Mouse (Mus musculus): ENCODE results near the gene Nus1. TPM values are rescaled to one million over a fixed set of nuclear protein-coding genes. Genes with fewer than 3 reads are reported as not detected.

Nus1 gene
- polyA plus RNA-seq, 1 experiment from 2014 or later, result 15.7 TPM

DNA sequence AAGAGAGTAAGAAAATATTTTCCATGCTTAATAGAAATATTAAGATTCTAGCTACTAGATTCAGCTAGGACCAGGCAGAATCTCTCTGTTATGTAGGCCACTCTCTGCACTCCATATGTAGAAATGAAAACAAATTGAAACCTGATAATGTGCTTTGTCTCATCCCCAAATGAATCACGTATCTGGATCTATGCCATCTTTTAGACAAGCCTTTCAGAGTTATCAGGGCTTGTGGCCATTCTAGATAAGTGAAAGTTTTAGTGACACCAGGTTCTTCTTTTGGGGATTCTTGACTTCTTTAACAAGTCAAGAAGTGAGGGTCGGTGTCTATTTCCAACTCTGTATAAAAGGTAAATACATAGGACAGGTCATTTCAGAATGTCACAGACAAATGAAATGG, 18.6 kb upstream of the Nus1 start:
- 85% methylated on average over 2 of the region's 2 CpGs for WGBS
- ATAC-seq (ENCODE audit: insufficient number of reproducible peaks, low FRiP score, low TSS enrichment, low read depth) (no peak), DNase-seq (ENCODE audit: low spot score) (no peak)
- Histone ChIP-seq H3K4me3 (ENCODE audit: low read depth, low read length) (no peak overlapping the region), H3K36me3 (ENCODE audit: control insufficient read depth, insufficient read depth, low read length) (no peaks in the 10 kb centered on the region), H3K9ac (ENCODE audit: low read length) (no peak overlapping the region), H3K9me3 (ENCODE audit: control insufficient read depth, low read length) (no peaks in the 10 kb centered on the region), H3K4me2 (ENCODE audit: low read depth, severe bottlenecking) (no peak overlapping the region), H3K27me3 (ENCODE audit: control insufficient read depth, insufficient read depth, low read length) (no peaks in the 10 kb centered on the region), H3K4me1 (ENCODE audit: control insufficient read depth, insufficient read depth, low read length) (no peaks in the 10 kb centered on the region), H3K27ac (replicated peaks; ENCODE audit: low read depth, low read length) (no peak overlapping the region)

DNA sequence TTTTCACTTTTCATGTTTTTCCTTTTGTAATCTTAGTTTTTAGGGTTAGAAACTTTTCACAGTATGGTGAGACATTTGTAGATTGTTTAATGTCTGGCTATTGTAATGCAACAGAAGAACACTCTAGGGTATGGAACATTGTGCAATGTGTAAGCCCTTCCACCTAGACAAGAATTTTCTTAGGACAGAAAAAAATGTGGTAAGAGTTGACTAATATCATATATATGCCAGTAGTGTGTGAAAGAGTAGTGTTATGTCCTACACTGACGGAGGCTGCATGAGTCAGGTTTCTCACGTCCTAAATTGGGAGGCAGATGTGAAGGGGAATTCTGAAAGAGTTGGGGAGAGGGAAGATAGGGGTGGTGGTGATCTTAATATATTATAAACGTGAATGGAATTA, 17.6 kb upstream of the Nus1 start:
- Histone ChIP-seq H3K4me1 (ENCODE audit: control insufficient read depth, insufficient read depth, low read length) (no peaks in the 10 kb centered on the region), H3K4me3 (ENCODE audit: low read depth, low read length) (no peak overlapping the region), H3K9ac (ENCODE audit: low read length) (no peak overlapping the region), H3K27ac (replicated peaks; ENCODE audit: low read depth, low read length) (no peak overlapping the region), H3K4me2 (ENCODE audit: low read depth, severe bottlenecking) (no peak overlapping the region), H3K36me3 (ENCODE audit: control insufficient read depth, insufficient read depth, low read length) (no peaks in the 10 kb centered on the region), H3K27me3 (ENCODE audit: control insufficient read depth, insufficient read depth, low read length) (no peaks in the 10 kb centered on the region), H3K9me3 (ENCODE audit: control insufficient read depth, low read length) (no peaks in the 10 kb centered on the region)
- ATAC-seq (ENCODE audit: insufficient number of reproducible peaks, low FRiP score, low TSS enrichment, low read depth) (no peak), DNase-seq (ENCODE audit: low spot score) (no peak)
- WGBS, result 71% methylated on average over 3 of the region's 3 CpGs

DNA sequence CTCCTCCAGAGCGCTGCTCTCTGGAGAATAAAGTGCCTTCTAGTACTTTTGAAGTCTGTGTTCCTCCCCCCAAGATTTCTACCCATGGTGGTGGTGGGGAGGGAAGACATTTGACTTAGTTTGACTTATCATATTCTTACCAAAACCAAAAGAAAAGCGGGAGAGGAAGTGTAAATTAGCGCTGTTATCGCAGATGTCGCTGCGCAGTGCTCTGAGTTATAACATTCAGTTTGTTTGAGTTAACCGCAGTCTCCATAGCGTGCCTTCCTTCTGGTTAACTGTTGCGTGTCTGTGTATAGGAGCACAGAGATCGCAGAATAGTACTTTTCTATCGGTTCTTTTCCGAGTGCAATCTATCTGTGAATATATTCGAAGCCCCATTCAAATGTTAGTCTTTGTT, 12.2 kb upstream of the Nus1 start:
- no peaks in the 10 kb centered on the region for H3K4me1 ChIP-seq (ENCODE audit: control insufficient read depth, insufficient read depth, low read length)
- H3K36me3 ChIP-seq (ENCODE audit: control insufficient read depth, insufficient read depth, low read length), result no peaks in the 10 kb centered on the region
- no peaks in the 10 kb centered on the region for H3K27me3 ChIP-seq (ENCODE audit: control insufficient read depth, insufficient read depth, low read length)
- no peak overlapping the region for H3K4me2 ChIP-seq (ENCODE audit: low read depth, severe bottlenecking)
- H3K4me3 ChIP-seq (ENCODE audit: low read depth, low read length), result no peak overlapping the region
- no peak overlapping the region for H3K9ac ChIP-seq (ENCODE audit: low read length)
- DNase-seq (ENCODE audit: low spot score), result no peak
- 86% methylated on average over 13 of the region's 13 CpGs for WGBS
- ATAC-seq (ENCODE audit: insufficient number of reproducible peaks, low FRiP score, low TSS enrichment, low read depth), result no peak
- H3K9me3 ChIP-seq (ENCODE audit: control insufficient read depth, low read length), result no peaks in the 10 kb centered on the region
- no peak overlapping the region for H3K27ac ChIP-seq (replicated peaks; ENCODE audit: low read depth, low read length)

DNA sequence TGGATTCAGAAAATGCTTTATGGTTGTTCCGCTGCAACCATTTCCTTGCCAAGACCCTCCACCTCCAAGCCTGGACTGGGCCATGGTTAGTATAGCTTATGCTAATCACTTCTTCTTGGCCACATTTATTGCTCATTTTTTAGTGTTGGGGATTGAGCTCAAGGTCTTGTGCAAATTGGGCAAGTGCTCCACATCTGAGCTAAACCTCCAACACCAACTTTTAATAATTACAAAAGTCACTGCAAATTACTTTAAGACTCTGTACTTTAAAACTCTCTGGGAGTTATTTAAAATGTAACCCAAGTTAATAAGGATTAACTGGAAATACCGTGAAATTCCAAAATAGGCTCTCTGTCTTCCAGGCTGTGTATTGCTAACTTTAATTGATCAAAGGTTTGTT, 9.8 kb upstream of the Nus1 start:
- DNase-seq (ENCODE audit: low spot score), result no peak
- ATAC-seq (ENCODE audit: insufficient number of reproducible peaks, low FRiP score, low TSS enrichment, low read depth), result no peak
- Histone ChIP-seq H3K4me1 (ENCODE audit: control insufficient read depth, insufficient read depth, low read length) (no peaks in the 10 kb centered on the region), H3K9me3 (ENCODE audit: control insufficient read depth, low read length) (no peaks in the 10 kb centered on the region), H3K27ac (replicated peaks; ENCODE audit: low read depth, low read length) (no peak overlapping the region), H3K36me3 (ENCODE audit: control insufficient read depth, insufficient read depth, low read length) (no peaks in the 10 kb centered on the region), H3K27me3 (ENCODE audit: control insufficient read depth, insufficient read depth, low read length) (no peaks in the 10 kb centered on the region), H3K9ac (ENCODE audit: low read length) (no peak overlapping the region), H3K4me2 (ENCODE audit: low read depth, severe bottlenecking) (no peak overlapping the region), H3K4me3 (ENCODE audit: low read depth, low read length) (no peak overlapping the region)
- WGBS, result 92% methylated on average over 2 of the region's 2 CpGs

DNA sequence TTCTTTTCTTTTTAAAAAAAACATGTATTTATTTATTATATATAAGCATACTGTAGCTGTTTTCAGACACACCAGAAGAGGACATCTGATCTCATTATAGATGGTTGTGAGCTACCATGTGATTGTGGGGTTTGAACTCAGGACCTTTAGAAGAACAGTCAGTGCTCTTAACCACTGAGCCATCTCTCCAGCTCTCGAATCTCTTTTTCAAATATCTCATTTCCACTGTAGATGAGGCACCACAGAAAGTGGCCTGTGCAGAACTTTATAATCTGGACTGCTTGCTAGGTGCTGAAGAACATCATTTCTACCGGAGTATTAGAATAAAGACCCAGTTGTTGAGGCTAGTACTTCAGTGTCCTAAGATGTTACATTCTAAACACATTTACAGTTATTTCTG, 2.3 kb upstream of the Nus1 start:
- H3K36me3 ChIP-seq (ENCODE audit: control insufficient read depth, insufficient read depth, low read length), result no peaks in the 10 kb centered on the region
- peaks cover 7% of the 10 kb centered on the region for H3K4me1 ChIP-seq (ENCODE audit: control insufficient read depth, insufficient read depth, low read length)
- 87% methylated on average over 2 of the region's 2 CpGs for WGBS
- H3K27me3 ChIP-seq (ENCODE audit: control insufficient read depth, insufficient read depth, low read length), result no peaks in the 10 kb centered on the region
- no peak overlapping the region for H3K4me3 ChIP-seq (ENCODE audit: low read depth, low read length)
- DNase-seq (ENCODE audit: low spot score) (no peak), ATAC-seq (ENCODE audit: insufficient number of reproducible peaks, low FRiP score, low TSS enrichment, low read depth) (no peak)
- no peak overlapping the region for H3K9ac ChIP-seq (ENCODE audit: low read length)
- no peaks in the 10 kb centered on the region for H3K9me3 ChIP-seq (ENCODE audit: control insufficient read depth, low read length)
- no peak overlapping the region for H3K4me2 ChIP-seq (ENCODE audit: low read depth, severe bottlenecking)
- no peak overlapping the region for H3K27ac ChIP-seq (replicated peaks; ENCODE audit: low read depth, low read length)

DNA sequence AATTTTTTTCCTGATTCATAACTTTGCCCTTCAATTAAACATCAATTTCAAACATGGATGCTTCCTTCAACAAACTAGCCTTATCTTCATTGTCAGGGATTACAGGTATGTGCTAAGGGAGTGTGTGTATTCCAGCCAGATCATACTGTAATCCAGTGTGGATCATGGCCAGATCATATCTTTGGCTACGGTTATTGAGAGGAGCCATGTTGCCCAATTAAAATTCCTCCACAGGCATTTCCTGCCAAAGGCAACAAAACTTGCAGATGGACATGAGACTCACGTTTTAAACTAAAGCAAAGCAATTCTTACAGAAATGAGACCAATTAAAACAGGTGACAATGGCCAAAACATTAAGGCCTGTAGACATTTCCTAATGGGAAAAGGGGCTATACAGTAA, 889 bp upstream of the Nus1 start:
- Histone ChIP-seq H3K9me3 (ENCODE audit: control insufficient read depth, low read length) (no peaks in the 10 kb centered on the region), H3K9ac (ENCODE audit: low read length) (no peak overlapping the region), H3K4me2 (ENCODE audit: low read depth, severe bottlenecking) (peak overlapping the region; percentile 32; the same call in 1 of the 2 replicates), H3K4me3 (ENCODE audit: low read depth, low read length) (no peak overlapping the region), H3K4me1 (ENCODE audit: control insufficient read depth, insufficient read depth, low read length) (peaks cover 7% of the 10 kb centered on the region), H3K27ac (replicated peaks; ENCODE audit: low read depth, low read length) (no peak overlapping the region), H3K27me3 (ENCODE audit: control insufficient read depth, insufficient read depth, low read length) (no peaks in the 10 kb centered on the region), H3K36me3 (ENCODE audit: control insufficient read depth, insufficient read depth, low read length) (no peaks in the 10 kb centered on the region)
- 63% methylated on average over 2 of the region's 2 CpGs for WGBS
- DNase-seq (ENCODE audit: low spot score) (no peak), ATAC-seq (ENCODE audit: insufficient number of reproducible peaks, low FRiP score, low TSS enrichment, low read depth) (no peak)

DNA sequence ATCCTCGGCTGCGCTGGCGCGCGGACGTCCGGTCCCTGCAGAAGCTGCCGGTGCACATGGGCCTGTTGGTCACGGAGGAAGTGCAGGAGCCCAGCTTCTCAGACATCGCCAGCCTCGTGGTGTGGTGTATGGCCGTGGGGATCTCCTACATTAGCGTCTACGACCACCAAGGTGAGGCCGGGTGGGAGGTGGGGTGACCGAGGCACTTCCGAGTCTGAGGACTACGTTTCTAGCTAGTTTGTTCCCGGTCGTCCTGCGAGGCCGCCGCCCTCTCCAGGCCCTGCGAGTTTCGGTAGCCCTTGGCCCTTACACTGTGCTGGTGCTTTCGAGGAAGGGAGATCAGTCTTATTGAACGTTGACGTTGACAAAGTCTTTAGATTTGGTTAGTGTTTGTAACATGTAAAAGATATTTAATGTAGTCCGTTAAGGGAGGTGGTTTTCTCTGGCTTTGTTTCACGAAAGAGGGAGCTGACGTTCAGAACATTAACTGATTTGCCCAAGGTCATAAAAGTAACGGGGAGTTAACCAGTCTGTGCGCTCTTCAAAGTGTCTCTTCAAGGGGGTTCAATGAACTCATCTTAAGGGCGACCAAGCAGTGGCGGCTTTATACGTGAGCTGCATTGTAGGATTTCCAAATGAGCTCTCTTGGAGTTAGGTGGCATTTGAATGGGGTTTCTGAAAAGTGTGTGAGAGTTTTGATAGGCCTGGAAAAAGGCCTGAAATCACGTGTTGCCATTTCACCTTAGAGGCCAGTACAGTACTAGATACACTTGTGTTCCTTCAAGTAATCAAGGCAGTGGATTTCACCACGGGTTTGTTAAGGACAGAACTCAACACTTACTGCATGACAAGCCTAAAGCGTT, 882 bp downstream of the Nus1 start:
- DNase-seq (ENCODE audit: low spot score) (peak; percentile 29), ATAC-seq (ENCODE audit: insufficient number of reproducible peaks, low FRiP score, low TSS enrichment, low read depth) (peak; percentile 44)
- Histone ChIP-seq H3K4me2 (ENCODE audit: low read depth, severe bottlenecking) (peak overlapping the region; percentile 60), H3K27me3 (ENCODE audit: control insufficient read depth, insufficient read depth, low read length) (no peaks in the 10 kb centered on the region), H3K9ac (ENCODE audit: low read length) (peak overlapping the region; percentile 90), H3K4me1 (ENCODE audit: control insufficient read depth, insufficient read depth, low read length) (peaks cover 7% of the 10 kb centered on the region), H3K4me3 (ENCODE audit: low read depth, low read length) (peak overlapping the region; percentile 88), H3K9me3 (ENCODE audit: control insufficient read depth, low read length) (no peaks in the 10 kb centered on the region), H3K36me3 (ENCODE audit: control insufficient read depth, insufficient read depth, low read length) (no peaks in the 10 kb centered on the region), H3K27ac (replicated peaks; ENCODE audit: low read depth, low read length) (peak overlapping the region; percentile 82)
- WGBS, result 2% methylated on average over 39 of the region's 39 CpGs

DNA sequence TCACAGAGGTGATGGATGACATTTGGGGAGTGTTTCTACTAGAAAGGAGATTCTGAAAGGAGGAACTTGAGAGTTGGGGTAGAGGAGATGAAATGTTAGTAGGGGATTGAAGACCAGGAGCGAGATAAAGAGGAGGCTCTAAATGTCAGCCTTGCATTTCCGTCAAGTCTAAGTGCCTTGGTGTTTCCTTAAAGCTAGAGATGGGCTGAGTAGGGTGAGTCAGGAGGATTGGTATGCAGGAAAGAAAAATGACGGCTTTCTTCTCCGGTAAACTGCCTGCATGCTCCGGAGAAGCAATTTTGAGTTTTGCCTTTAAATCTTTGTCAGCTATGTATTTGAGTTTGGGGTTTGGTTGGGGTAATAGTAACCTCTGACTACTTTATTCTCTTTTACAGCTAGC, 1.6 kb downstream of the Nus1 start:
- Histone ChIP-seq H3K4me1 (ENCODE audit: control insufficient read depth, insufficient read depth, low read length) (peaks cover 7% of the 10 kb centered on the region), H3K36me3 (ENCODE audit: control insufficient read depth, insufficient read depth, low read length) (no peaks in the 10 kb centered on the region), H3K27me3 (ENCODE audit: control insufficient read depth, insufficient read depth, low read length) (no peaks in the 10 kb centered on the region), H3K27ac (replicated peaks; ENCODE audit: low read depth, low read length) (no peak overlapping the region), H3K4me2 (ENCODE audit: low read depth, severe bottlenecking) (peak overlapping the region; percentile 60), H3K9me3 (ENCODE audit: control insufficient read depth, low read length) (no peaks in the 10 kb centered on the region), H3K9ac (ENCODE audit: low read length) (no peak overlapping the region), H3K4me3 (ENCODE audit: low read depth, low read length) (peak overlapping the region; percentile 88)
- 75% methylated on average over 5 of the region's 5 CpGs for WGBS
- no peak for DNase-seq (ENCODE audit: low spot score)
- ATAC-seq (ENCODE audit: insufficient number of reproducible peaks, low FRiP score, low TSS enrichment, low read depth), result no peak

DNA sequence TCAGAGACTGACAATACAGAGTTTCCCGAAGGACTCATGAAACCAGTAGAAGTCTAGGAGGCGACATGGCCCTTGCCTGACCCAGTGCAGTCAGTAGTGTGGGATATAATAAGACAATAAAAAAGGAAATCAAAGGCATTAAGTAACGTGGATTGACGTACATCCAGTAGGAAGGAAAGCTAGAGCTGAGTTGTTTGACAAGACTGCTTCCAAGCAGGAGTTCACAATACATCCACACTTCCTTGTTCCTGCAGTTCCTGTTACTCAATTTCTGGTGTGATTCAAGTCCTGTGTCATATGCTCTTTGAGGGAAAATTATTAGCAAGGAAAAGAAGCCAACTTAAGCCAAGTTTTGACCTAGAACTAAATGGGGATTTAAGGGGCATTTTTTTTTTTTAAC, 2.1 kb downstream of the Nus1 start:
- Histone ChIP-seq H3K4me1 (ENCODE audit: control insufficient read depth, insufficient read depth, low read length) (peaks cover 7% of the 10 kb centered on the region), H3K27ac (replicated peaks; ENCODE audit: low read depth, low read length) (no peak overlapping the region), H3K4me3 (ENCODE audit: low read depth, low read length) (peak overlapping the region; percentile 88; the same call in 1 of the 2 replicates), H3K9me3 (ENCODE audit: control insufficient read depth, low read length) (no peaks in the 10 kb centered on the region), H3K27me3 (ENCODE audit: control insufficient read depth, insufficient read depth, low read length) (no peaks in the 10 kb centered on the region), H3K9ac (ENCODE audit: low read length) (no peak overlapping the region), H3K4me2 (ENCODE audit: low read depth, severe bottlenecking) (peak overlapping the region; percentile 60; the same call in 1 of the 2 replicates), H3K36me3 (ENCODE audit: control insufficient read depth, insufficient read depth, low read length) (no peaks in the 10 kb centered on the region)
- ATAC-seq (ENCODE audit: insufficient number of reproducible peaks, low FRiP score, low TSS enrichment, low read depth) (no peak), DNase-seq (ENCODE audit: low spot score) (no peak)
- WGBS, result 86% methylated on average over 4 of the region's 4 CpGs

Measured in limb, embryonic 11.5 days (tissue).